In the genomic region with DNA sequence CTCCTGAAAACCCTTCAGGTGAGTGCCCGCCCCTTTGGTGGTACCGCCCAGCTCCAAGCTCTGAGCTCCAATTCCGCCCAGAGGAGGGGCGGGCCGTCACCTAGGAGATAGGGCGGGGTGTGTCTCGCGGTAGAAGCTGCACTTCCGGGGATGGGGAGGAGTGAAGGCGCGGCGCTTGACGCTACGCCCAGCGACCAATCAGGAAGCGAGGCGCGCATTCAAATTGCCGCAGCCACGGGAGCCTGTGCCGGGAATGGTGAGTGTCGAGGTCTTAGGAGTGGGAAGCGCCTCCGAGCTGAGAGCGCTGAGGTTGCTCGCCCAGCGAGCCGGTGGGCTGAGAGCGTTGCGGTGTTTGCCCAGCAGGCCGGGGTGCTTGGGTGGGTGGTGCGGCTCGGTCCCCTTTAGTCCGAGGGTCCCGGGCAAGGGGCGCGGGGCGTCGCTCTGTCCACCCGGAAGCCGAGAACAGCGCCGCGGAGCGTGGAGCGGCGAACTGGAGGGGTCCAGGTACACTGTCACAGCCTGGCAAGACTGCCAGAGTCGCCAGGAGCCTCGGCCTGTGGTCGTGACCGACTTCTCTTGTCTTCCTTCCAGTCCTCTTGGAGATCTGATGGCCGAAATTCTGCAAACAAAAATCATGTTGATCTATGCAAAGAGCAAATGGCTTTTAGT, we compare ENCODE assay signal across 8 mouse cellular contexts. TPM values are rescaled to one million over a fixed set of nuclear protein-coding genes. Genes with fewer than 3 reads are reported as not detected.
DNase-seq lines count a peak whose midpoint lies in the region; ATAC-seq lines count a peak whose summit lies in the region.

A gene (plus strand): TSS at position 201 of the 669 bp plus-strand sequence.

- peak; percentile 97 for DNase-seq in adipocyte (ENCODE audit: low spot score)
- DNase-seq in embryo, embryonic 10 days (ENCODE audit: low spot score) = peak; percentile 99
- peak; percentile 93 for DNase-seq in gastrocnemius, postnatal 10 days
- peak; percentile 91 to 95 for DNase-seq in left cerebral cortex, postnatal 10 days (ENCODE audit: extremely low spot score in 1 of 2, low spot score in 2 of 2)
- DNase-seq in right cerebral cortex, postnatal 25 days = peak; percentile 90
- DNase-seq in urinary bladder, postnatal 4 days (ENCODE audit: low spot score in 2 of 2) = peak; percentile 89 to 93

- intact Hi-C loops in left cerebral cortex, postnatal 10 days (cut with DNase I) = no loop called here

- ATAC-seq in inflammation-experienced regulatory T-cells, adult 6 months = peak; percentile 100
- ATAC-seq in megakaryocyte-erythroid progenitor cell, adult 5-6 weeks (replicated peaks; ENCODE audit: low FRiP score, low TSS enrichment, poor library complexity, severe bottlenecking) = peak; percentile 100

RNA-seq across cellular contexts. Expression of the gene that starts here (rescaled TPM):
- total RNA-seq in gastrocnemius, postnatal 10 days (2021) = 1 to 10 TPM; 1.7 to 2.6 TPM
- polyA plus RNA-seq in inflammation-experienced regulatory T-cells, adult 6 months (2017; shearing (Covaris generic)) = 1 to 10 TPM in 2 of 3 experiments, under 1 TPM in 1; 0.77 to 8.2 (median 3.9) TPM
- total RNA-seq in left cerebral cortex, postnatal 10 days (2021) = under 1 TPM; 0.75 to 0.79 TPM
- 16.2 and 19.3 TPM in 2 replicates for total RNA-seq in megakaryocyte-erythroid progenitor cell, adult 5-6 weeks (2014; fragmentation: Nextera tagmentation)
- total RNA-seq in megakaryocyte-erythroid progenitor cell, adult 5-6 weeks (2017) = 16.5 and 17.5 TPM in 2 replicates

Comparison
In these comparisons a context has a peak if more than half of its experiments do, and no peak if none do; other contexts are left out.
1. Peak in every context shown above with its lines: DNase-seq and ATAC-seq.
2. RNA of the gene that starts here (total RNA-seq): 16.2 to 19.3 TPM in megakaryocyte-erythroid progenitor cell, adult 5-6 weeks; 1.7 to 2.6 TPM in gastrocnemius, postnatal 10 days and 0.75 to 0.79 TPM in left cerebral cortex, postnatal 10 days; every median in the first group is over 4 times any median in the second.
3. Peak in DNase-seq in left cerebral cortex, postnatal 10 days; RNA of the gene not detected or under 1 TPM.